Mouse (Mus musculus): ENCODE measurements around the gene Zfp622.
"Not testable (repeated sequence)": the region's sequence is repeated elsewhere in the genome, so short reads cannot be mapped to it uniquely, and the experiment has no call there.

GRCm38 (mm10) chr15:25999545-25999944, 15.4 kb downstream of the Zfp622 start:
- not testable (repeated sequence) for TF ChIP-seq NELFE (IDR thresholded peaks at IDR 0.05; ENCODE audit: low read depth, low read length); MAX (IDR thresholded peaks at IDR 0.05; ENCODE audit: low read length); CTCF (conservative IDR thresholded peaks at IDR 0.05 in 1 of 2, IDR thresholded peaks at IDR 0.05 in 1 of 2; ENCODE audit: low read depth in 2 of 2, low read length in 2 of 2); TCF12 (IDR thresholded peaks at IDR 0.05; ENCODE audit: low read depth, low read length); MYC (IDR thresholded peaks at IDR 0.05; ENCODE audit: low read depth, low read length); USF2 (conservative IDR thresholded peaks at IDR 0.05; ENCODE audit: low read depth, low read length)
